Mouse (Mus musculus): ENCODE measurements around the gene Ankrd55. TPM values are rescaled to one million over a fixed set of nuclear protein-coding genes. Genes with fewer than 3 reads are reported as not detected.

The Ankrd55 gene
- 0.28 TPM for polyA plus RNA-seq (2014; fragmentation: Illumina TruSeq; extraction: RNeasy Lipid Tissue Mini Kit (QIAGEN cat#74804); ENCODE audit: low read depth, low replicate concordance)

GRCm38 (mm10) chr13:112288225-112289178 lies at the start of gene Ankrd55:
Gene Ankrd55, plus strand, starts transcription at chr13:112288451.

Other genes with a start within 250 kb of the Ankrd55 start
- gene Il6st, start 175.6 kb downstream of the Ankrd55 start, polyA plus RNA-seq (2014; fragmentation: Illumina TruSeq; extraction: RNeasy Lipid Tissue Mini Kit (QIAGEN cat#74804); ENCODE audit: low read depth, low replicate concordance): 58.8 TPM